ENCODE assay signal across 10 mouse cellular contexts in genomic region chr13:42680391-42680994, GRCm38 (mm10). TPM values are rescaled to one million over a fixed set of nuclear protein-coding genes. Genes with fewer than 3 reads are reported as not detected.
DNase-seq lines count a peak whose midpoint lies in the region; ATAC-seq lines count a peak whose summit lies in the region.
"Had no signal": no experiment of that assay in that cellular context is flagged by ENCODE, and none has a peak within 500 bp of the region (broad histone marks: within the 10 kb centered on the region; RNA-seq: fewer than 3 reads in every experiment).

Gene Phactr1, plus strand, starts transcription at chr13:42680623.

- no peak within 1 kb of the TSS for H3K27ac ChIP-seq in neural tube, embryonic 15.5 days (replicated peaks)
- H3K27ac ChIP-seq in liver, embryonic 12.5 days, result no peak within 1 kb of the TSS
- no peak within 1 kb of the TSS for H3K27ac ChIP-seq in heart, embryonic 12.5 days (ENCODE audit: poor library complexity, severe bottlenecking)
- H3K27ac ChIP-seq: heart, embryonic 13.5 days had no signal

- H3K9ac ChIP-seq in neural tube, embryonic 15.5 days (replicated peaks), result no peak within 1 kb of the TSS
- no peak within 1 kb of the TSS for H3K9ac ChIP-seq in liver, embryonic 12.5 days
- H3K9ac ChIP-seq in heart, embryonic 12.5 days, result no peak within 1 kb of the TSS
- H3K9ac ChIP-seq: heart, embryonic 13.5 days had no signal

- H3K4me3 ChIP-seq in neural tube, embryonic 15.5 days (replicated peaks), result no peak within 1 kb of the TSS
- H3K4me3 ChIP-seq in liver, embryonic 12.5 days, result no peak within 1 kb of the TSS
- no peak within 1 kb of the TSS for H3K4me3 ChIP-seq in heart, embryonic 12.5 days
- H3K4me3 ChIP-seq: heart, embryonic 13.5 days had no signal

- H3K27me3 ChIP-seq in neural tube, embryonic 15.5 days (replicated peaks), result no peaks in the 10 kb centered on the region
- 0 out of 2 replicates have a peak, but pooled peaks cover 17% of the 10 kb centered on the region for H3K27me3 ChIP-seq in liver, embryonic 12.5 days (replicated peaks)
- peaks cover 38% of the 10 kb centered on the region for H3K27me3 ChIP-seq in heart, embryonic 12.5 days (replicated peaks)

- peaks cover 7% of the 10 kb centered on the region for H3K4me1 ChIP-seq in neural tube, embryonic 15.5 days
- no peaks in the 10 kb centered on the region for H3K4me1 ChIP-seq in liver, embryonic 12.5 days
- H3K4me1 ChIP-seq in heart, embryonic 12.5 days (replicated peaks), result no peaks in the 10 kb centered on the region

- WGBS in neural tube, embryonic 15.5 days, result 13% methylated on average over 11 of the region's 11 CpGs
- 29% methylated on average over 11 of the region's 11 CpGs for WGBS in liver, embryonic 12.5 days (ENCODE audit: insufficient replicate concordance)
- 34% methylated on average over 11 of the region's 11 CpGs for WGBS in heart, embryonic 12.5 days

- DNase-seq in frontal cortex, postnatal 25 days (ENCODE audit: low spot score in 2 of 2), result no peak
- DNase-seq in right cerebral cortex, postnatal 10 days (ENCODE audit: low spot score in 2 of 2), result peak; percentile 62 to 74
- no peak for DNase-seq in right cerebral cortex, postnatal 14 days
- peak in 1 of 2 experiments; percentile 37 for DNase-seq in layer of hippocampus, postnatal 10 days (ENCODE audit: low spot score in 2 of 2)
- DNase-seq: spleen, adult 18-20 months had no signal

- H3K9me3 ChIP-seq in neural tube, embryonic 15.5 days (replicated peaks), result no peaks in the 10 kb centered on the region
- H3K9me3 ChIP-seq in liver, embryonic 12.5 days (replicated peaks), result no peaks in the 10 kb centered on the region
- H3K9me3 ChIP-seq in heart, embryonic 12.5 days (replicated peaks), result no peaks in the 10 kb centered on the region
- H3K9me3 ChIP-seq: heart, embryonic 13.5 days had no signal

- ATAC-seq in frontal cortex, adult (ENCODE audit: low TSS enrichment), result peak; percentile 27; the same call in 1 of the 2 replicates
- ATAC-seq in neural tube, embryonic 15.5 days (ENCODE audit: low FRiP score), result no peak
- ATAC-seq in liver, embryonic 12.5 days, result no peak
- ATAC-seq in heart, embryonic 12.5 days (ENCODE audit: insufficient number of reproducible peaks, low FRiP score), result no peak

- H3K36me3 ChIP-seq in neural tube, embryonic 15.5 days, result no peaks in the 10 kb centered on the region
- H3K36me3 ChIP-seq in liver, embryonic 12.5 days, result no peaks in the 10 kb centered on the region
- H3K36me3 ChIP-seq in heart, embryonic 12.5 days, result no peaks in the 10 kb centered on the region
- H3K36me3 ChIP-seq: heart, embryonic 13.5 days had no signal

- peak within 1 kb of the TSS; percentile 27 for H3K4me2 ChIP-seq in neural tube, embryonic 15.5 days
- H3K4me2 ChIP-seq in liver, embryonic 12.5 days, result no peak within 1 kb of the TSS
- H3K4me2 ChIP-seq in heart, embryonic 12.5 days, result no peak within 1 kb of the TSS
- H3K4me2 ChIP-seq: heart, embryonic 13.5 days had no signal

RNA-seq across cellular contexts. Expression of gene Phactr1, which starts in this region (rescaled TPM):
- 100 to 1,000 TPM; 222 to 228 TPM for total RNA-seq in layer of hippocampus, postnatal 10 days (2021)
- polyA plus RNA-seq in neural tube, embryonic 15.5 days (2015; fragmentation: Nextera tagmentation; extraction: Ambion mirVana), result 45.9 and 48.1 TPM in 2 replicates
- 0.39 and 0.78 TPM in 2 replicates for polyA plus RNA-seq in liver, embryonic 12.5 days (2016; fragmentation: Nextera tagmentation; extraction: Ambion mirVana)
- polyA plus RNA-seq in heart, embryonic 12.5 days (2016; fragmentation: Nextera tagmentation; extraction: Ambion mirVana), result 4.7 and 5.2 TPM in 2 replicates

Comparison
In these comparisons a context has a peak if more than half of its experiments do, and no peak if none do; other contexts are left out.
1. DNase-seq: peak in right cerebral cortex, postnatal 10 days (2 of 2); none in frontal cortex, postnatal 25 days (0 of 2) and right cerebral cortex, postnatal 14 days (single experiment).